7 mouse cellular contexts compared by ENCODE assay signal in the genomic region with DNA sequence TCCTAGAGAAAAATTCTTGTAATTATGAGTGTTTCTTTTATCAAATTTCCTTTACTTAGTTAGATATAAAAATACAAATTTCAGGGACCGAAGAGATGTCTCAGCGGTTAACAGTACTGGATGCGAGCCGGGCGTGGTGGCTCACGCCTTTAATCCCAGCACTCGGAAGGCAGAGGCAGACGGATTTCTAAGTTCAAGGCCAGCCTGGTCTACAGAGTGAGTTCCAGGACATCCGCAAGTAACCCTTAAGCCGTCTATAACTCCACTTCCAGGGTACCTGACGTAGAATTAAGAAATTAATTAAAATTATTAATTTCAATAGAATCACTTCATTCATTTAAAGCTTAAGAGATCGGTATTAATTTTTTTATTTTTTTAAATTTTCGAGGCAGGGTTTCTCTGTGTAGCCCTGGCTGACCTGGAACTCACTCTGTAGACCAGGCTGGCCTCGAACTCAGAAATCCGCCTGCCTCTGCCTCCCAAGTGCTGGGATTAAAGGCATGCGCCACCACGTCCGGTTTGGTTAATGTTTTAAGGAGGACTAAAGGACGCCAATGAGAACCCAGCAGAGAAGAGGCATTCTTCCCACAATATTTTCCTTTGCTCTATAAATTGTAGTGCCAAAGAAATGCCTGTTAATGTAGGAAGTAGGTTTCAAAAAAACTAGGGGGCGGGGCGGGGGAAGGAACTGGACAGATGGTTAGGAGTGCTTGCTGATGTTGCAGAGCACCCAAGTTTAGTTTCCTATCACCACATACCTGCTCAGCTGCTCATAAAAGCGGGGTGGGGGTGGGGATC. TPM values are rescaled to one million over a fixed set of nuclear protein-coding genes. Genes with fewer than 3 reads are reported as not detected.
A peak's percentile ranks its signal among the peaks of the same experiment; 100 is the strongest.
DNase-seq lines count a peak whose midpoint lies in the region; ATAC-seq and TF ChIP-seq lines count a peak whose summit lies in the region.

No protein-coding gene starts in this region.

- DNase-seq in lung, postnatal 0 days (ENCODE audit: low spot score): no peak
- no peak for DNase-seq in lung, postnatal 25 days (ENCODE audit: low spot score)
- peak; percentile 54 for DNase-seq in cerebellum, adult 9-10 months
- no peak for DNase-seq in heart, postnatal 0 days (ENCODE audit: low spot score)
- DNase-seq in midbrain, embryonic 10.5 days (ENCODE audit: low spot score): no peak
- DNase-seq in urinary bladder, postnatal 25 days (ENCODE audit: low spot score): no peak

- TF ChIP-seq CTCF in lung, postnatal 0 days (IDR thresholded peaks at IDR 0.05): no peak
- no peak for TF ChIP-seq CTCF in heart, postnatal 0 days (IDR thresholded peaks at IDR 0.05; ENCODE audit: low read depth)

- H3K9me3 ChIP-seq in lung, postnatal 0 days (ENCODE audit: low read length): no peaks in the 10 kb centered on the region
- no peaks in the 10 kb centered on the region for H3K9me3 ChIP-seq in heart, postnatal 0 days (replicated peaks; ENCODE audit: control insufficient read depth, low read length)
- no peaks in the 10 kb centered on the region for H3K9me3 ChIP-seq in midbrain, embryonic 10.5 days (replicated peaks)

- 58% methylated on average over 22 of the region's 22 CpGs for WGBS in lung, postnatal 0 days
- WGBS in heart, postnatal 0 days: 58% methylated on average over 22 of the region's 22 CpGs
- WGBS in midbrain, embryonic 10.5 days: 67% methylated on average over 22 of the region's 22 CpGs

- peaks cover 4% of the 10 kb centered on the region; the same call in 1 of the 2 replicates for H3K4me1 ChIP-seq in lung, postnatal 0 days (ENCODE audit: insufficient read depth, low read depth, low read length)
- H3K4me1 ChIP-seq in heart, postnatal 0 days (ENCODE audit: control insufficient read depth, insufficient read depth): peaks cover 7% of the 10 kb centered on the region; the same call in 1 of the 2 replicates
- peaks cover 18% of the 10 kb centered on the region for H3K4me1 ChIP-seq in midbrain, embryonic 10.5 days

- TF ChIP-seq EP300 in lung, postnatal 0 days (IDR thresholded peaks at IDR 0.05): no peak
- no peak for TF ChIP-seq EP300 in heart, postnatal 0 days (IDR thresholded peaks at IDR 0.05; ENCODE audit: low read depth)

- H3K9ac ChIP-seq in lung, postnatal 0 days (replicated peaks; ENCODE audit: low read depth): no peak overlapping the region
- H3K9ac ChIP-seq in heart, postnatal 0 days (replicated peaks; ENCODE audit: low read depth, low read length): peak overlapping the region; percentile 65

- peak overlapping the region; percentile 97; the same call in 1 of the 2 replicates for H3K4me3 ChIP-seq in lung, postnatal 0 days (ENCODE audit: low read depth, low read length)
- peak overlapping the region; percentile 97 for H3K4me3 ChIP-seq in heart, postnatal 0 days (ENCODE audit: low read depth, low read length)
- peak overlapping the region; percentile 97 for H3K4me3 ChIP-seq in midbrain, embryonic 10.5 days

- ATAC-seq in lung, postnatal 0 days: no peak
- ATAC-seq in heart, postnatal 0 days (ENCODE audit: insufficient read depth, low read depth): no peak
- no peak for ATAC-seq in monocyte, adult 5-6 weeks (replicated peaks; ENCODE audit: insufficient number of reproducible peaks, low FRiP score, low TSS enrichment, poor library complexity, severe bottlenecking)

- no peak overlapping the region for H3K27ac ChIP-seq in lung, postnatal 0 days (ENCODE audit: low read length)
- peak overlapping the region; percentile 74 for H3K27ac ChIP-seq in heart, postnatal 0 days (ENCODE audit: low read depth)
- peak overlapping the region; percentile 97 for H3K27ac ChIP-seq in midbrain, embryonic 10.5 days (replicated peaks)

- H3K36me3 ChIP-seq in lung, postnatal 0 days (ENCODE audit: insufficient read depth, low read length): no peaks in the 10 kb centered on the region
- no peaks in the 10 kb centered on the region for H3K36me3 ChIP-seq in heart, postnatal 0 days (replicated peaks; ENCODE audit: control insufficient read depth, insufficient read depth, low read length)
- H3K36me3 ChIP-seq in midbrain, embryonic 10.5 days: peaks cover 14% of the 10 kb centered on the region

- no peaks in the 10 kb centered on the region for H3K27me3 ChIP-seq in lung, postnatal 0 days (replicated peaks; ENCODE audit: insufficient read depth, low read length)
- H3K27me3 ChIP-seq in heart, postnatal 0 days (ENCODE audit: control insufficient read depth, insufficient read depth, low read length): no peaks in the 10 kb centered on the region
- H3K27me3 ChIP-seq in midbrain, embryonic 10.5 days (ENCODE audit: low read depth, poor library complexity, severe bottlenecking): no peaks in the 10 kb centered on the region

- H3K4me2 ChIP-seq in lung, postnatal 0 days (replicated peaks; ENCODE audit: low read depth, low read length): peak overlapping the region; percentile 70
- H3K4me2 ChIP-seq in heart, postnatal 0 days (ENCODE audit: low read depth, low read length): peak overlapping the region; percentile 80

RNA-seq across cellular contexts. Expression of a gene that starts 1.2 kb away (rescaled TPM):
- 28.4 and 31.0 TPM in 2 replicates for polyA plus RNA-seq in lung, postnatal 0 days (2015; fragmentation: Nextera tagmentation; extraction: Ambion mirVana)
- 21.7 and 30.6 TPM in 2 replicates for total RNA-seq in heart, postnatal 0 days (2014; rRNA removed; ENCODE audit: low replicate concordance)
- polyA plus RNA-seq in heart, postnatal 0 days (2015; fragmentation: Nextera tagmentation; extraction: Ambion mirVana): 27.1 and 29.3 TPM in 2 replicates
- polyA plus RNA-seq in midbrain, embryonic 10.5 days (2016; fragmentation: Nextera tagmentation; extraction: Ambion mirVana): 85.5 and 89.4 TPM in 2 replicates
- 40.6 to 51.3 TPM (median 44.1 TPM) in 3 replicates for total RNA-seq in monocyte, adult 5-6 weeks (2017)

RNA-seq across cellular contexts. Expression of a gene that starts 17.5 kb away (rescaled TPM):
- polyA plus RNA-seq in lung, postnatal 0 days (2015; fragmentation: Nextera tagmentation; extraction: Ambion mirVana): 760 and 832 TPM in 2 replicates
- total RNA-seq in heart, postnatal 0 days (2014; rRNA removed; ENCODE audit: low replicate concordance): 1,707 and 1,861 TPM in 2 replicates
- 6,428 and 6,542 TPM in 2 replicates for polyA plus RNA-seq in heart, postnatal 0 days (2015; fragmentation: Nextera tagmentation; extraction: Ambion mirVana)
- 839 and 936 TPM in 2 replicates for polyA plus RNA-seq in midbrain, embryonic 10.5 days (2016; fragmentation: Nextera tagmentation; extraction: Ambion mirVana)
- total RNA-seq in monocyte, adult 5-6 weeks (2017): 92.9 to 108 TPM (median 102 TPM) in 3 replicates
